Mouse (Mus musculus): ENCODE results near the gene Gm13272. TPM values are rescaled to one million over a fixed set of nuclear protein-coding genes. Genes with fewer than 3 reads are reported as not detected.
"Not testable (repeated sequence)": the region's sequence is repeated elsewhere in the genome, so short reads cannot be mapped to it uniquely, and the experiment has no call there.

The Gm13272 gene
- total and polyA plus RNA-seq, 3 experiments = not detected

DNA sequence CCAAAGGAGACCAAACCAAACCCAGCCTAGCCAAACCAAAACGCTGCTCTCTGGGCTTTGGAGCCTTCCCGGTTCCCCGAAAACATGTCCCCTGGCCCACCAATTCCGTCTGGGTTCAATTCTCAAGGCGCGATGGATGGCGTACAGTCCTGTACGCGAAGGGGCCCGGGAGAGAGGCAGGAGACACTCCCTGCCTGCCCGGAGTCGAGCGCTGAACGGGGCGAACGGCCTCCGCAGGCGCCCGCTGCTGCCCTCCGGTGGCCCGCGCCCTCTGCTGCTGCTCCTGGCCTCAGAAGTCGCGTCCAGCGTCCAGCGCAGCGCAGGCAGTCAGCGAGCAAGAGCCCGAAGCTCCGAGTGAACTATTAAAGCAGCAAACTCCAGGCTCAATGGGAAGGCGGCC lies 2.7 kb downstream of the Gm13272 start:
- intact Hi-C loops (cut with DNase I); H3K36me3 ChIP-seq (ENCODE audit: control insufficient read depth, insufficient read depth, low read length); H3K27ac ChIP-seq; H3K4me3 ChIP-seq; H3K4me1 ChIP-seq (ENCODE audit: control insufficient read depth, insufficient read depth, low read length); H3K27me3 ChIP-seq (ENCODE audit: control insufficient read depth, insufficient read depth, low read length); H3K79me2 ChIP-seq (replicated peaks; ENCODE audit: control insufficient read depth, insufficient read depth, low read length): not testable (repeated sequence)
- 0% methylated on average over 11 of the region's 31 CpGs for whole genome bisulfite sequencing
- peak in 1 of 2 experiments; percentile 56 for DNase-seq
- peak overlapping the region; percentile 60 for H3K9ac ChIP-seq (ENCODE audit: low read depth, low read length)
- TF ChIP-seq CTCF (IDR thresholded peaks at IDR 0.05) = peak; percentile 28; the same call in 1 of the 2 replicates

DNA sequence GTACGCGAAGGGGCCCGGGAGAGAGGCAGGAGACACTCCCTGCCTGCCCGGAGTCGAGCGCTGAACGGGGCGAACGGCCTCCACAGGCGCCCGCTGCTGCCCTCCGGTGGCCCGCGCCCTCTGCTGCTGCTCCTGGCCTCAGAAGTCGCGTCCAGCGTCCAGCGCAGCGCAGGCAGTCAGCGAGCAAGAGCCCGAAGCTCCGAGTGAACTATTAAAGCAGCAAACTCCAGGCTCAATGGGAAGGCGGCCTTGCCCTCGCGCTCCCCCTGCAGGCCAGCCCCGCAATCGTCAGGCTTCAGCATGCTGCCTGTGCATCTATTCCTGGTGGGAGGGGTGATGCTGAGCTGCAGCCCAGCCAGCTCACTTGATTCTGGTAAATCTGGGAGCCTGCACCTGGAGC lies 5.8 kb downstream of the Gm13272 start, which contains the start of gene Gm13276:
Gene Gm13276, plus strand, starts transcription at position 301 of the 400 bp plus-strand sequence.
- intact Hi-C loops (cut with DNase I); H3K4me3 ChIP-seq; H3K36me3 ChIP-seq (ENCODE audit: control insufficient read depth, insufficient read depth, low read length); H3K79me2 ChIP-seq (replicated peaks; ENCODE audit: control insufficient read depth, insufficient read depth, low read length); H3K9ac ChIP-seq (ENCODE audit: low read depth, low read length); DNase-seq; H3K27ac ChIP-seq; H3K27me3 ChIP-seq (ENCODE audit: control insufficient read depth, insufficient read depth, low read length); H3K4me1 ChIP-seq (ENCODE audit: control insufficient read depth, insufficient read depth, low read length): not testable (repeated sequence)
- WGBS = no CpG with 5 or more reads among the region's 27 CpGs

DNA sequence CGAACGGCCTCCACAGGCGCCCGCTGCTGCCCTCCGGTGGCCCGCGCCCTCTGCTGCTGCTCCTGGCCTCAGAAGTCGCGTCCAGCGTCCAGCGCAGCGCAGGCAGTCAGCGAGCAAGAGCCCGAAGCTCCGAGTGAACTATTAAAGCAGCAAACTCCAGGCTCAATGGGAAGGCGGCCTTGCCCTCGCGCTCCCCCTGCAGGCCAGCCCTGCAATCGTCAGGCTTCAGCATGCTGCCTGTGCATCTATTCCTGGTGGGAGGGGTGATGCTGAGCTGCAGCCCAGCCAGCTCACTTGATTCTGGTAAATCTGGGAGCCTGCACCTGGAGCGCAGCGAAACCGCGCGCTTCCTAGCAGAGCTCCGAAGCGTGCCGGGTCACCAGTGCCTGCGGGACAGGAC lies 8.8 kb downstream of the Gm13272 start, which contains the start of gene Gm13277:
Gene Gm13277, plus strand, starts transcription at position 231 of the 400 bp plus-strand sequence.
- intact Hi-C loops (cut with DNase I) = not testable (repeated sequence)
- WGBS = 0% methylated on average over 5 of the region's 28 CpGs

DNA sequence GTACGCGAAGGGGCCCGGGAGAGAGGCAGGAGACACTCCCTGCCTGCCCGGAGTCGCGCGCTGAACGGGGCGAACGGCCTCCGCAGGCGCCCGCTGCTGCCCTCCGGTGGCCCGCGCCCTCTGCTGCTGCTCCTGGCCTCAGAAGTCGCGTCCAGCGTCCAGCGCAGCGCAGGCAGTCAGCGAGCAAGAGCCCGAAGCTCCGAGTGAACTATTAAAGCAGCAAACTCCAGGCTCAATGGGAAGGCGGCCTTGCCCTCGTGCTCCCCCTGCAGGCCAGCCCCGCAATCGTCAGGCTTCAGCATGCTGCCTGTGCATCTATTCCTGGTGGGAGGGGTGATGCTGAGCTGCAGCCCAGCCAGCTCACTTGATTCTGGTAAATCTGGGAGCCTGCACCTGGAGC lies 11.6 kb downstream of the Gm13272 start, which contains the start of gene Gm13278:
Gene Gm13278, plus strand, starts transcription at position 301 of the 400 bp plus-strand sequence.
- WGBS = no CpG with 5 or more reads among the region's 28 CpGs
- intact Hi-C loops (cut with DNase I); H3K27me3 ChIP-seq (ENCODE audit: control insufficient read depth, insufficient read depth, low read length); H3K79me2 ChIP-seq (replicated peaks; ENCODE audit: control insufficient read depth, insufficient read depth, low read length); DNase-seq; H3K4me3 ChIP-seq; H3K27ac ChIP-seq; H3K36me3 ChIP-seq (ENCODE audit: control insufficient read depth, insufficient read depth, low read length); H3K9ac ChIP-seq (ENCODE audit: low read depth, low read length); H3K4me1 ChIP-seq (ENCODE audit: control insufficient read depth, insufficient read depth, low read length): not testable (repeated sequence)

More for the DNA sequence above, 8.8 kb downstream of the Gm13272 start, which contains the start of gene Gm13277:
- H3K4me3 ChIP-seq; H3K79me2 ChIP-seq (replicated peaks; ENCODE audit: control insufficient read depth, insufficient read depth, low read length); H3K9ac ChIP-seq (ENCODE audit: low read depth, low read length); H3K27me3 ChIP-seq (ENCODE audit: control insufficient read depth, insufficient read depth, low read length); H3K36me3 ChIP-seq (ENCODE audit: control insufficient read depth, insufficient read depth, low read length); H3K27ac ChIP-seq; H3K4me1 ChIP-seq (ENCODE audit: control insufficient read depth, insufficient read depth, low read length): not testable (repeated sequence)
- DNase-seq = peak; percentile 68 to 78
- TF ChIP-seq CTCF (IDR thresholded peaks at IDR 0.05) = peak; percentile 52

DNA sequence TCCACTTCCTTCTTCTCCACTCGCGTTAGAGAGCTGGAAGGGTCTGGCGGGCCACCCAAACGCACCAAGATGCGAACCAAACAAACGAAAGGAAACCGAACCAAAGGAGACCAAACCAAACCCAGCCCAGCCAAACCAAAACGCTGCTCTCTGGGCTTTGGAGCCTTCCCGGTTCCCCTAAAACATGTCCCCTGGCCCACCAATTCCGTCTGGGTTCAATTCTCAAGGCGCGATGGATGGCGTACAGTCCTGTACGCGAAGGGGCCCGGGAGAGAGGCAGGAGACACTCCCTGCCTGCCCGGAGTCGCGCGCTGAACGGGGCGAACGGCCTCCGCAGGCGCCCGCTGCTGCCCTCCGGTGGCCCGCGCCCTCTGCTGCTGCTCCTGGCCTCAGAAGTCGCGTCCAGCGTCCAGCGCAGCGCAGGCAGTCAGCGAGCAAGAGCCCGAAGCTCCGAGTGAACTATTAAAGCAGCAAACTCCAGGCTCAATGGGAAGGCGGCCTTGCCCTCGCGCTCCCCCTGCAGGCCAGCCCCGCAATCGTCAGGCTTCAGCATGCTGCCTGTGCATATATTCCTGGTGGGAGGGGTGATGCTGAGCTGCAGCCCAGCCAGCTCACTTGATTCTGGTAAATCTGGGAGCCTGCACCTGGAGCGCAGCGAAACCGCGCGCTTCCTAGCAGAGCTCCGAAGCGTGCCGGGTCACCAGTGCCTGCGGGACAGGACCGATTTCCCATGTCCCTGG lies 14.5 kb downstream of the Gm13272 start, which contains the start of gene Gm13275:
Gene Gm13275, plus strand, starts transcription at position 552 of the 740 bp plus-strand sequence.
- H3K79me2 ChIP-seq (replicated peaks; ENCODE audit: control insufficient read depth, insufficient read depth, low read length); H3K36me3 ChIP-seq (ENCODE audit: control insufficient read depth, insufficient read depth, low read length); H3K27me3 ChIP-seq (ENCODE audit: control insufficient read depth, insufficient read depth, low read length); intact Hi-C loops (cut with DNase I); H3K4me1 ChIP-seq (ENCODE audit: control insufficient read depth, insufficient read depth, low read length); H3K9ac ChIP-seq (ENCODE audit: low read depth, low read length): not testable (repeated sequence)
- peak; percentile 50 for TF ChIP-seq CTCF (IDR thresholded peaks at IDR 0.05)
- peak within 1 kb of the TSS; percentile 10 for H3K27ac ChIP-seq
- peak; percentile 73 to 89 for DNase-seq
- H3K4me3 ChIP-seq = peak within 1 kb of the TSS; percentile 16
- WGBS = under 1% methylated on average over 19 of the region's 52 CpGs

DNA sequence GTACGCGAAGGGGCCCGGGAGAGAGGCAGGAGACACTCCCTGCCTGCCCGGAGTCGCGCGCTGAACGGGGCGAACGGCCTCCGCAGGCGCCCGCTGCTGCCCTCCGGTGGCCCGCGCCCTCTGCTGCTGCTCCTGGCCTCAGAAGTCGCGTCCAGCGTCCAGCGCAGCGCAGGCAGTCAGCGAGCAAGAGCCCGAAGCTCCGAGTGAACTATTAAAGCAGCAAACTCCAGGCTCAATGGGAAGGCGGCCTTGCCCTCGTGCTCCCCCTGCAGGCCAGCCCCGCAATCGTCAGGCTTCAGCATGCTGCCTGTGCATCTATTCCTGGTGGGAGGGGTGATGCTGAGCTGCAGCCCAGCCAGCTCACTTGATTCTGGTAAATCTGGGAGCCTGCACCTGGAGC lies 17.4 kb downstream of the Gm13272 start, which contains the start of gene Gm13279:
Gene Gm13279, plus strand, starts transcription at position 301 of the 400 bp plus-strand sequence.
- intact Hi-C loops (cut with DNase I); H3K27ac ChIP-seq; H3K9ac ChIP-seq (ENCODE audit: low read depth, low read length); H3K79me2 ChIP-seq (replicated peaks; ENCODE audit: control insufficient read depth, insufficient read depth, low read length); H3K4me3 ChIP-seq; H3K27me3 ChIP-seq (ENCODE audit: control insufficient read depth, insufficient read depth, low read length); DNase-seq; H3K36me3 ChIP-seq (ENCODE audit: control insufficient read depth, insufficient read depth, low read length); H3K4me1 ChIP-seq (ENCODE audit: control insufficient read depth, insufficient read depth, low read length): not testable (repeated sequence)
- no CpG with 5 or more reads among the region's 28 CpGs for WGBS

DNA sequence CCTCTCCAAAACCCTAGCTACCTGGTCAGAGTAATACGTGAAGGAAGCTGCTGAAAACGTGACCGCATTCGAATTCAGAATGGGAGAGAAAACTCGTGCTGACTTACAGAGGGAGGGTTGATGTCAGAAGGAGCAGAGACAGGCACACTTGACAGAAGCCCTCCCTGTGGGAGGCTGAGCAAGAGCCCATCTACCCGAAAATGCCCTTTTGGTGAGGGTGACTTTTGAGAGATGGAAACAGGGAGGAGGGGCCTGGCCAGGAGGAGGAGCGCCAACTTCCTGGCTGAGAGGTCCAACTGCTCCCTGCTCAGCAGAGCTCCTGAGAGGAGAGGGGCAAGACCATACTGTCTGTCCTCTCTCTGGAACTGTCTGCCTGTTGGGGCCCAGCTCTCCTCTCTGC lies 19.7 kb downstream of the Gm13272 start, which contains the start of gene Gm13285:
Gene Gm13285, plus strand, starts transcription at position 301 of the 400 bp plus-strand sequence.
- 12% methylated on average over 5 of the region's 7 CpGs for WGBS
- intact Hi-C loops (cut with DNase I); H3K4me3 ChIP-seq: not testable (repeated sequence)

DNA sequence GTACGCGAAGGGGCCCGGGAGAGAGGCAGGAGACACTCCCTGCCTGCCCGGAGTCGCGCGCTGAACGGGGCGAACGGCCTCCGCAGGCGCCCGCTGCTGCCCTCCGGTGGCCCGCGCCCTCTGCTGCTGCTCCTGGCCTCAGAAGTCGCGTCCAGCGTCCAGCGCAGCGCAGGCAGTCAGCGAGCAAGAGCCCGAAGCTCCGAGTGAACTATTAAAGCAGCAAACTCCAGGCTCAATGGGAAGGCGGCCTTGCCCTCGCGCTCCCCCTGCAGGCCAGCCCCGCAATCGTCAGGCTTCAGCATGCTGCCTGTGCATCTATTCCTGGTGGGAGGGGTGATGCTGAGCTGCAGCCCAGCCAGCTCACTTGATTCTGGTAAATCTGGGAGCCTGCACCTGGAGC lies 23.3 kb downstream of the Gm13272 start, which contains the start of gene Gm13287:
Gene Gm13287, plus strand, starts transcription at position 301 of the 400 bp plus-strand sequence.
- H3K27me3 ChIP-seq (ENCODE audit: control insufficient read depth, insufficient read depth, low read length); H3K36me3 ChIP-seq (ENCODE audit: control insufficient read depth, insufficient read depth, low read length); DNase-seq; H3K9ac ChIP-seq (ENCODE audit: low read depth, low read length); H3K27ac ChIP-seq; H3K4me1 ChIP-seq (ENCODE audit: control insufficient read depth, insufficient read depth, low read length); intact Hi-C loops (cut with DNase I); H3K4me3 ChIP-seq; H3K79me2 ChIP-seq (replicated peaks; ENCODE audit: control insufficient read depth, insufficient read depth, low read length): not testable (repeated sequence)
- no CpG with 5 or more reads among the region's 29 CpGs for WGBS

More for the DNA sequence above, 19.7 kb downstream of the Gm13272 start, which contains the start of gene Gm13285:
- DNase-seq; H3K36me3 ChIP-seq (ENCODE audit: control insufficient read depth, insufficient read depth, low read length); H3K27me3 ChIP-seq (ENCODE audit: control insufficient read depth, insufficient read depth, low read length); H3K9ac ChIP-seq (ENCODE audit: low read depth, low read length); H3K79me2 ChIP-seq (replicated peaks; ENCODE audit: control insufficient read depth, insufficient read depth, low read length); H3K27ac ChIP-seq; H3K4me1 ChIP-seq (ENCODE audit: control insufficient read depth, insufficient read depth, low read length): not testable (repeated sequence)

DNA sequence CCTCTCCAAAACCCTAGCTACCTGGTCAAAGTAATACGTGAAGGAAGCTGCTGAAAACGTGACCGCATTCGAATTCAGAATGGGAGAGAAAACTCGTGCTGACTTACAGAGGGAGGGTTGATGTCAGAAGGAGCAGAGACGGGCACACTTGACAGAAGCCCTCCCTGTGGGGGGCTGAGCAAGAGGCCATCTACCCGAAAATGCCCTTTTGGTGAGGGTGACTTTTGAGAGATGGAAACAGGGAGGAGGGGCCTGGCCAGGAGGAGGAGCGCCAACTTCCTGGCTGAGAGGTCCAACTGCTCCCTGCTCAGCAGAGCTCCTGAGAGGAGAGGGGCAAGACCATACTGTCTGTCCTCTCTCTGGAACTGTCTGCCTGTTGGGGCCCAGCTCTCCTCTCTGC lies 25.6 kb downstream of the Gm13272 start, which contains the start of gene Gm13288:
Gene Gm13288, plus strand, starts transcription at position 301 of the 400 bp plus-strand sequence.
- intact Hi-C loops (cut with DNase I); H3K36me3 ChIP-seq (ENCODE audit: control insufficient read depth, insufficient read depth, low read length); H3K27ac ChIP-seq; H3K4me3 ChIP-seq; H3K27me3 ChIP-seq (ENCODE audit: control insufficient read depth, insufficient read depth, low read length); DNase-seq; H3K4me1 ChIP-seq (ENCODE audit: control insufficient read depth, insufficient read depth, low read length); H3K79me2 ChIP-seq (replicated peaks; ENCODE audit: control insufficient read depth, insufficient read depth, low read length): not testable (repeated sequence)
- no CpG with 5 or more reads among the region's 8 CpGs for WGBS
- H3K9ac ChIP-seq (ENCODE audit: low read depth, low read length) = peak within 1 kb of the TSS; percentile 59; the same call in 1 of the 2 replicates
